Mouse (Mus musculus) megakaryocyte, embryonic 14.5 days (primary cell): ENCODE measurements around the gene Zfp420. TPM values are rescaled to one million over a fixed set of nuclear protein-coding genes. Genes with fewer than 3 reads are reported as not detected.
"Not testable (repeated sequence)": the region's sequence is repeated elsewhere in the genome, so short reads cannot be mapped to it uniquely, and the experiment has no call there.

Experiments used
- H3K27me3 ChIP-seq: replicated peaks from 2 replicates; pipeline ENCODE3; 2012; ENCODE audit warnings: inconsistent platforms
- H3K36me3 ChIP-seq: replicated peaks from 2 replicates; pipeline ENCODE3; 2012; ENCODE audit warnings: low read length, inconsistent platforms, mixed read lengths
- H3K4me1 ChIP-seq: 2 replicates; pipeline ENCODE4 v1.6.1; 2012; ENCODE audit warnings: inconsistent platforms
- H3K4me3 ChIP-seq: replicated peaks from 2 replicates; pipeline ENCODE3; 2012; ENCODE audit warnings: moderate library complexity, mild to moderate bottlenecking, inconsistent platforms
- H3K9me3 ChIP-seq: 2 replicates; pipeline ENCODE4 v1.6.1; 2012; ENCODE audit warnings: inconsistent platforms
- FLI1 ChIP-seq: IDR thresholded peaks from 2 replicates; pipeline ENCODE4 v1.6.1; 2012; ENCODE audit warnings: low read length, inconsistent platforms, mixed read lengths
- GATA1 ChIP-seq: IDR thresholded peaks from 3 replicates; pipeline ENCODE4 v1.6.1; 2012; ENCODE audit warnings: mixed read lengths, low read length, inconsistent platforms, borderline replicate concordance
- polyA plus RNA-seq: library from polyadenylated mRNA; stranded (reverse); fragments of >175 nt; gene quantifications from 2 replicates; pipeline ENCODE4 v1.2.3, GENCODE M21; 2012; ENCODE audit warnings: low replicate concordance; ENCODE audit not compliant: insufficient read depth

Zfp420 gene
- polyA plus RNA-seq, 1 experiment = not detected

DNA sequence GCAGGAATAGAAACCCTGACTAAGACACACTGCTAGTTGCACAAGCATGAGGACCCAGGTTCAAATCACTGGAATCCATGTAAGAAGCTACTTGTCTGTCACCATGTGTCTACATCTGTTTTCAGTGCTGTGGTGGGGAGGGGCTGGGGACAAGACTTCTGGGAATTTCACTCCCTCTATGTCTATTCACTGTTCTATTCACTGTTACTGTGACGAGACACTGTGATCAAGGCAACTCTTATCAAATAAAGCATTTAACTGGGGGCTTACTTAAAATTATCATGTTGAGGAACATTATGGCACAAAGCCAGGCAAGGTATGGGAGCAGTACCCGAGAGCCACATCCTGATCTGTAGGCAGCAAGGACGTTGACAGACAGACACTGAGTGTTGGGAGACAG, 20.5 kb upstream of the Zfp420 start:
- H3K4me3 ChIP-seq = no peak overlapping the region
- H3K4me1 ChIP-seq = no peaks in the 10 kb centered on the region
- H3K9me3 ChIP-seq = peaks cover 40% of the 10 kb centered on the region
- H3K27me3 ChIP-seq = no peaks in the 10 kb centered on the region
- peaks cover 53% of the 10 kb centered on the region for H3K36me3 ChIP-seq
- TF ChIP-seq GATA1 (no peak), FLI1 (no peak)

DNA sequence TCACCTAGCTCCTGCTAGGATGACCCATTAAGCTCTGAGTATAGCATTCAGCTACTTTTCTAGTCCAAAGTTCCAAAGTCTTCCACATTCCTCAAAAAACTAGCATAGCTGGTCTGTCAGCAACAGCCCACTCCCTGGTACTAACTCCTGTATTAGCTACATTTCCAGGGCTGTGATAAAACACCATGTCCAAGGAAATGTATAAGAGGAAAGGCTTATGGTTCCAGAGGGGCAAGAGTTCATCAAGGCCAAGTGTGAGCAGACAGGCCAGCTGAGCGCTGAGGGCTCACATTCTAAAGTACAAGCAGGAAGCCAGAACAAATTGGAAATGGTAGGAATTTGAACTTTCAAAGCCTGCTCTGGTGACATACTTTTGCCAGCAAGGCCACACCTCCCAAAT, 17.7 kb upstream of the Zfp420 start:
- H3K36me3 ChIP-seq = peaks cover 60% of the 10 kb centered on the region
- TF ChIP-seq FLI1 (no peak), GATA1 (no peak)
- H3K9me3 ChIP-seq = peaks cover 29% of the 10 kb centered on the region
- H3K4me1 ChIP-seq = no peaks in the 10 kb centered on the region
- no peaks in the 10 kb centered on the region for H3K27me3 ChIP-seq
- H3K4me3 ChIP-seq = no peak overlapping the region

DNA sequence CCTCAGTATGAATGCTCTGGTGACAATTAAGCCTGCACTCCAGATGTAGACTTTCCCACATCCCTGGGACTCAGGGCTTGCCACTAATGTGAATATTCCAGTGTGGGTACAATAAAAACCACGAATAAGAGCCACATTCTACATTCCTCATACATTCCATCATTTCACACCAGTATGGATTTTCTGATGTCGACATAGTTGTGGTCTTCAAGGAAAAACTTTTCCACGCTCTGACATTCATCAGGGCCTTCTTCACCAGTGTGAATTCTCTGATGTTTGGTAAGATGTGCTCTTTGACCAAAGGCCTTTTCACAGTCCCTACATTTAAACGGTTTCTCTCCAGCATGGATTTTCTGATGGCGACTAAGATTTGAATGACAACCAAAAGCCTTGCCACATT, 15.2 kb upstream of the Zfp420 start:
- Histone ChIP-seq H3K4me3 (no peak overlapping the region), H3K4me1 (no peaks in the 10 kb centered on the region), H3K36me3 (peaks cover 74% of the 10 kb centered on the region), H3K9me3 (peaks cover 15% of the 10 kb centered on the region), H3K27me3 (no peaks in the 10 kb centered on the region)
- TF ChIP-seq FLI1 = no peak
- no peak for TF ChIP-seq GATA1

DNA sequence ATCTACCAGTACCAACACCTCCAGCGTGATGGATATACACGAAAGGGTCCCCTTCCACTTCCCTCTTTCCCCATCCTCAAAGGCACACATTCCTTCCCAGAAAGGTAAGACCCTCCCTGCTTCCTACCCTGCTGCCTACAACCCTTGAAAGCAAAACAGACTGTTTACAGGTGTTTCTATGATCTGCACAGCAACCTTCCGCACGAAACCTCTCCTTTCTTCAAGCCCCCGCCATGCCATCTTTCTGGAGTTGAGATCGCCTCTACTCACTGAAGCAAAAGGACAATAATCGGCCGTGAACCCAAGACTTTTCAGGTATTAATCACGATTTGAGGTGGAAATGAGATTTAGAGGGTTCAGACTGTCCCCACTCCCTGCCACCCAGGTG, 7.0 kb upstream of the Zfp420 start:
- no peaks in the 10 kb centered on the region for H3K27me3 ChIP-seq
- H3K36me3 ChIP-seq = peaks cover 33% of the 10 kb centered on the region
- TF ChIP-seq FLI1 (no peak), GATA1 (no peak)
- peaks cover 8% of the 10 kb centered on the region for H3K9me3 ChIP-seq
- H3K4me3 ChIP-seq = peak overlapping the region; percentile 95
- peaks cover 15% of the 10 kb centered on the region for H3K4me1 ChIP-seq

DNA sequence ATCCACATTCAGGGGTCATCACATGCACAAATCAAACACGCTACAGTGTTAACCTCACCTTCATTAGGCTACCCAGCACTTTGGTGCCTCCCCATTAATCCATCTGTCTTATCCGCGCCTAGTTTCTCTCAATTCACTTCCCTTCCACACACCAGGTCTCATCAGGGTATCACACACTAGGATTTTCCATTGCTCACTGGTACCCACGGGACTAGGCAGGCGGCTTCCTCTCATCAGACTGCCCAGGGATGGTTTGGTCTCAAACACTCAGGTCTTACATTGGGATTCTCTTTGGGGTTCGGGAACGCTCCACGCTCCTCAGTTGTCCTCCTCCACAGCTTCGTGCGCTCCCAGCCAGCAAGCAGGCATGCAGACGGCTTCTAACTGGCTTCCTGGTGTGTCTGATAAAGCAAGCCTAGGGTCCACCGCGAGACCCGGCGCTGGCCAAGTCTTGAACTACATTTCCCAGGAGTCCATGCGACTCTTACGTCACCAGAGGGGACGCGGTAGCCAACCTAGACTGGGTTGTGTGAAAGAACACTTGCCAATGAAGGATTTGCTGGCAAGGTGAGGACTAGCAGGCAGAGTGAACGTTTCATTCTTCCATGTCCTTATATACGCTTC, 6.4 kb upstream of the Zfp420 start, which contains the start of gene Zfp940:
Gene Zfp940 (minus strand): TSS at position 451 of the 624 bp plus-strand sequence.
- Histone ChIP-seq H3K27me3 (no peaks in the 10 kb centered on the region), H3K4me3 (peak within 1 kb of the TSS; percentile 95), H3K36me3 (peaks cover 30% of the 10 kb centered on the region), H3K9me3 (peaks cover 11% of the 10 kb centered on the region), H3K4me1 (peaks cover 15% of the 10 kb centered on the region)
- TF ChIP-seq FLI1 = no peak
- no peak for TF ChIP-seq GATA1

DNA sequence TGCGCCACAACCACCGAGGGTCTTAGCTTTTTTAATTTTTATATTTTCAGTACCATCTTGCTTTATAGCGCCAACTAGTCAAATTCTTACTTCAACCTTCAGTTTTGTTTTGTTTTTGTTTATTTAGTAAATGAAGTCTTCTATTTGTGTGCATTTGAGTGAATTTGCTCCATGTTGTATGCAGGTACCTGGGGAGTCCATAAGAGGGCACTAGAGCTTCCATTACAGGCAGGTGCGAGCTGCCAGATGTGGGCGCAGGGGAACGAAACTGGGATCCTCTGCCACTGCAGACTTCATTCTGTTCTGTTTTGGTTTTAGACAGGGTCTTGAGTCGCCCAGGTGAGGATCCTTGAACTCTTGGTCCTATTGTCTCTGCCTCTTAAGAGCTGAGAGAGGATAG, 1.9 kb downstream of the Zfp420 start:
- TF ChIP-seq FLI1 (no peak), GATA1 (no peak)
- Histone ChIP-seq H3K9me3 (0 out of 2 replicates have a peak, but pooled peaks cover 6% of the 10 kb centered on the region), H3K4me1 (peaks cover 19% of the 10 kb centered on the region), H3K27me3 (no peaks in the 10 kb centered on the region), H3K36me3 (peaks cover 9% of the 10 kb centered on the region), H3K4me3 (no peak overlapping the region)

DNA sequence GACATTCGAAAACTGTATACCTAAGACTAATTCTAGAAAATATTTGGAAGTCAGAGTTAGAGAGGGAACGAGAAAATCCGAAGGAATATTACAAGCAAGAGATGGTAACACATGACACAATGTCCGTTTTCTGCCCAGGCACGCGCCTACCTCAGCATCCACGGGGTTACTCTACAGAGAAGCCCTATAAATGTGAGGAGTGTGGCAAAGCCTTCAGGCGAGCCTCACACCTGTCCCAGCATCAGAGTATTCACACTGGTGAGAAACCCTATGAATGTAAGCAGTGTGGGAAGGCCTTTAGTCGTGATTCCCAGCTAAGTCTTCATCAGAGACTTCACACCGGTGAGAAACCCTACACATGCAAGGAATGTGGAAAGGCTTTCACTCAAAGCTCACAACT, 14.5 kb downstream of the Zfp420 start:
- Histone ChIP-seq H3K4me3 (no peak overlapping the region), H3K36me3 (peaks cover 24% of the 10 kb centered on the region), H3K9me3 (peaks cover 76% of the 10 kb centered on the region), H3K27me3 (no peaks in the 10 kb centered on the region), H3K4me1 (no peaks in the 10 kb centered on the region)
- TF ChIP-seq GATA1 (no peak), FLI1 (no peak)

DNA sequence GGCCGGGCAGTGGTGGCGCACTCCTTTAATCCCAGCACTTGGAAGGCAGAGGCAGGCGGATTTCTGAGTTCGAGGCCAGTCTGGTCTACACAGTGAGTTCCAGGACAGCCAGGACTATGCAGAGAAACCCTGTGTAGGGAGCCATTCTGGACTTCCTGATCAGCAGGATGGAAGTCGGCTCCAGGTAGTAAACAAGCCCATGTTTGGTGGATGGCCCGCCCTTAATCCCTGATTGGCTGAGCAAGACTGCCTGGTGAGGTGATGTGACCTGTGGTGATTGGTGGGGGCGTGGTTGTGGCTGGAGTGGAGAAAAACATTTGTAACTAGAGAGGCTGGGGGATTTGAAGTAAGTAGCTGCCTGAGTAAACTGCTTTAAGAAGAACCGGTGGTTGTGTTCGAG, 17.8 kb downstream of the Zfp420 start:
- not testable (repeated sequence) for H3K4me1 ChIP-seq, H3K4me3 ChIP-seq, H3K27me3 ChIP-seq
- peaks cover 79% of the 10 kb centered on the region for H3K9me3 ChIP-seq
- peaks cover 24% of the 10 kb centered on the region for H3K36me3 ChIP-seq

DNA sequence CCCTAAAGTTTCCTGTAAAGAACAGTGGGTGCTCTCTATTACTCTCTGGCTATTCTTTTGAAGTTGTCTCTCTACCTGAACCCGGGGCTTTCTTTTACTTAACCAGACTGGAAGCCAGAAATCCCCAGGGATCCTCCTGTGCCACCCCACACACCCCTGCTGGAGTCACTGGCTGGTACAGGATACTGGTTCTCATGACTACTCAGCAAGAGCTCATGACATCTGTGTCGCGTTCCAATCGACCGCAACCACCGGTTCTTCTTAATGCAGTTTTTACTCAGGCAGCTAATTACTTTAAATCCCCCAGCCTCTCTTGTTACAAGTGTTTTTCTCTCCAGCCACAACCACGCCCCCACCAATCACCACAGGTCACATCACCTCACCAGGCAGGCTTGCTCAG, 20.3 kb downstream of the Zfp420 start:
- no peak overlapping the region for H3K4me3 ChIP-seq
- no peaks in the 10 kb centered on the region for H3K27me3 ChIP-seq
- peaks cover 13% of the 10 kb centered on the region for H3K36me3 ChIP-seq
- TF ChIP-seq FLI1 (no peak), GATA1 (no peak)
- H3K9me3 ChIP-seq = peaks cover 85% of the 10 kb centered on the region
- H3K4me1 ChIP-seq = no peaks in the 10 kb centered on the region

DNA sequence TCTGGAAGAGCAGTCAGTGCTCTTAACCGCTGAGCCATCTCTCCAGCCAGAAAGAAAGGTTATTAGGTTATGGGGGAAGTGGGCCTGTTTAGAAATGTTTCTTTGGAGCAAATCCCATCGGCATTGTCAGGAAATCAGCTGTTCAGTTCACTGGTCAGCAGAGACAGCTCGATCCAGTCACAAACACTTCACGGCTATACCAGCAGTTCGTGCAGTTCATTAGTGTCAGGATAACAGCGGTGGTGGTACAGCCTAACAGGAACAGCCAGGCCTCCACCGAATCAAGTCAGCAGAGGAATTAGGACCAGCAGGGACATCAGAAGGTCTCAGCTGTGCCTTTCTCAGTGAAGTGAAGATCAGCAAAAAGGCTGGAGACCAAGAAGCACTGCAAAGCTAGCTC, 21.1 kb downstream of the Zfp420 start:
- no peak for TF ChIP-seq FLI1
- Histone ChIP-seq H3K4me3 (no peak overlapping the region), H3K4me1 (no peaks in the 10 kb centered on the region), H3K27me3 (no peaks in the 10 kb centered on the region), H3K36me3 (peaks cover 5% of the 10 kb centered on the region), H3K9me3 (peaks cover 85% of the 10 kb centered on the region)

DNA sequence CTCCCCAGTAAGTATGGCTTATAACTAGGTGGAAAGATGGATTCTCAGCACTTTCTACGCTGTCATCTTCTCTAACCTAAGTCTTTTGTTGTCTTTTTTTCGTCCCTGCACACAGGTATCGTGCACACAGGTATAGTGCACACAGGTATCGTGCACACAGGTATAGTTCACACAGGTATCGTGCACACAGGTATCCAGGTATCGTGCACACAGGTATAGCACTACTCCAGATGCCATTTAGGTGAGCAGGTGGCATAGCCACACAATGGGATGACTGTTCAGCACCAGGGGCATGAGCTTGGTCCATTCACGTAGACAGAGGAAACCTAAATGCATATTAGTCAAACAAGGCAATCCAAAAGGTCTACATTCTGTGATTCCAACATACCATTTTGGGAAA, 30.7 kb downstream of the Zfp420 start:
- Histone ChIP-seq H3K4me1 (no peaks in the 10 kb centered on the region), H3K9me3 (peaks cover 80% of the 10 kb centered on the region), H3K36me3 (peaks cover 42% of the 10 kb centered on the region), H3K4me3 (no peak overlapping the region), H3K27me3 (no peaks in the 10 kb centered on the region)
- TF ChIP-seq FLI1 = no peak
- no peak for TF ChIP-seq GATA1
